Mouse (Mus musculus): ENCODE data around the gene Socs5.

The Socs5 gene

DNA sequence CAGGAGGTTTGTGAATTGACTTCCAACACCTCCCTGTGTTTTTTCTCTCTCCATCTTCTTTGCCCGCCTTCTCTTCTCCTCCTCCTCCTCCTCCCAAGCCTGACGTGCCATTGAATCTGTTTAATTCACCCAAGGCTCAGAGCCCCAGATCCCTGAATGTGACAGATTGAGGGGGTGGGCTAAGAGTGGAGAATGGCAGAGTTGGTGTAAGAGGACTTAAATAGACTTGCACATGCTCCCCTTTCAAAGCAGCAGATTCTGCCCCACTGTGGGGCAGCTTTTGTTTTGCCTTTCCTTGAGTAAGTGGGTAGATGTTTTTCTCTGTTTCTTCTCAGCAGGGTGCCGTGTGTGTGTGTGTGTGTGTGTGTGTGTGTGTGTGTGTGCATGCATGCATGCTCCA, 61.6 kb downstream of the Socs5 start:
- no peak for DNase-seq (ENCODE audit: low spot score)

DNA sequence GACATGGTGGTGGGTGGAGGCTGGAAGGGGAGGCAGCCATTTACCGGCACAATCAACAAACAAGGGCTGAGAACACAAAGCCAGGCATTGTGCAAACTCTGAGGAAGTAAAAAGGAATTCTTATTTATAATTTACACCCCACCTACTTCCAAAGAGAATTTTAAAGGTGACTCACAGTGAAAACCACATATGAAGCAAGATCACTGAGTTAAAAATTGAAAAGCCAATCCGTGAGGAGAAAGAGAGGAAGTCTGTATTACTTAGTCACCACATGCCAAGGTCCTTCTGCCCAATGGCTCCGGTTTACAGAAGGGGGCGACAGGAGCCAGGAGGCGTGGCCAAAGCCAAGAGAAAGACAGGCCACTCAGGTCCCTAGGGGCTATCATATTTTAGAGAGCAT, 62.9 kb downstream of the Socs5 start:
- DNase-seq (ENCODE audit: low spot score), result no peak

DNA sequence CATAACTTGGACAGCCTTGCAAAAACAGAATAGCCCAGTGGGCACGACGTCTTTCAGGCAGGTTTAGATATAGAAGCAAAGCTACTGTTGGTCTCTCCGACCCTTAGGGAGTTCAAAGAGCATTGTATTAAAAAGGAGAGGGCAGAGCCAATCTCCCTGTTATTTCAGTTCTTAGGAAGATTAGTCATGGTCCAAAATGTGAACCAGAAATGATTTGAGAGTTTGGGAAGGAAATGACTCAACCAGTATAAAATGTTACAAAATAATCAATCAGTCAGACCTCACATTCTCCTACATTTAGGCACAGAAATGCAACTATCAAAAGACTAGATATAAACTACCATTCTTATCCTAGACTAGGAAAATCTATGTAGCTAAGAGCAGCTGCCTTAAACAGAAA, 64.6 kb downstream of the Socs5 start:
- DNase-seq (ENCODE audit: low spot score), result no peak

DNA sequence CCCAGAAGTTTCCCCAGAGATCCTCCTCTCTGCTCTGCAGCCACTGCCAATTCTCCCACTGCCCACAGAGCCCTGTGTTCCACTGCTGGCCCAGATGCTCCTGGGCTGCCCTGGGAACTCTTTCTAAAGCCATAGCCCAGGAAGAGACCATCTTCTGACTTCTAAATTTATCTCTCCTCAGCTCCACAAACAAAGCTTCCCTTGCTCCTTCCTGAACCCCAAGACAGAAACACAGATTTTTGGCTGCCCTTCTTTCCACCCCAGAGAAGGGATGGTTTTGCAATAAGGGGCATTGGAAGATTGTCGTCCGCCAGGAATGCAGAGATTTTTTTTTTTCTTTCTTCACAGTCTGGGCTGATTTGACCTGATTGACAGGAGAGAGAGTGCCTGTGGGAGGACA, 66.5 kb downstream of the Socs5 start:
- no peak for DNase-seq (ENCODE audit: low spot score)

DNA sequence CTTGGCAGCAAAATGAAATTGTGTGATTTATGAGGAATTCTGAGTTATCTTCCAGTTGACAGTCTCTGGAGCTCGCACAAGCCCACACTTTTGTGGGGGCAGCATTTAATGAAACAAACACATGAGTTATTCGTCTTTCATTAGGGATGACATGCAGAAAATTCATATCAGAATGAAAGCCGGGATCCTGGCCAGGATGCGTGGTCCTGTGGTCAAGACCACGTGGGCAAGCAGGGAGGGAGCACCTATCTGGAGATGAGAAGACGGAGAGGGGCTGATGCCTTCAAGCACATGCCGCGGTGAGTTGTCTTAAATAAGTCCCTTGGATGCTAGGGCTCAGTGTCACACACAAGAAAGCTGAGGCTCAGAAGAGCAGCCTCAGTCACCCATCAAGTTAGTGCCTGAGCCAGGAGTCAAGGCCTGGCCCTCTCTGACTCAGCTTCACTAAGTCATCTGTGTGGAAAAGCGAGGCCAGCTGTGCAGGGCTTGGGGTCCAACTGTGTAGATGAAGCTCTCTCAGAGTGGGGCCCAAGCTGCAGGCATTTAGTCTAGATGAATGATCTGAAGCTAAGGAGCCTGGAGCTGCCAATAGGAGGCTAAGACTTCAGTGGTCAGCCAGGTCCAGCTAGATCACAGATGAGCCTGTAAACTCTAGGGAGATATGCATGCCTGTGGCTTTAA, 67.3 kb downstream of the Socs5 start:
- DNase-seq (ENCODE audit: low spot score), result no peak

DNA sequence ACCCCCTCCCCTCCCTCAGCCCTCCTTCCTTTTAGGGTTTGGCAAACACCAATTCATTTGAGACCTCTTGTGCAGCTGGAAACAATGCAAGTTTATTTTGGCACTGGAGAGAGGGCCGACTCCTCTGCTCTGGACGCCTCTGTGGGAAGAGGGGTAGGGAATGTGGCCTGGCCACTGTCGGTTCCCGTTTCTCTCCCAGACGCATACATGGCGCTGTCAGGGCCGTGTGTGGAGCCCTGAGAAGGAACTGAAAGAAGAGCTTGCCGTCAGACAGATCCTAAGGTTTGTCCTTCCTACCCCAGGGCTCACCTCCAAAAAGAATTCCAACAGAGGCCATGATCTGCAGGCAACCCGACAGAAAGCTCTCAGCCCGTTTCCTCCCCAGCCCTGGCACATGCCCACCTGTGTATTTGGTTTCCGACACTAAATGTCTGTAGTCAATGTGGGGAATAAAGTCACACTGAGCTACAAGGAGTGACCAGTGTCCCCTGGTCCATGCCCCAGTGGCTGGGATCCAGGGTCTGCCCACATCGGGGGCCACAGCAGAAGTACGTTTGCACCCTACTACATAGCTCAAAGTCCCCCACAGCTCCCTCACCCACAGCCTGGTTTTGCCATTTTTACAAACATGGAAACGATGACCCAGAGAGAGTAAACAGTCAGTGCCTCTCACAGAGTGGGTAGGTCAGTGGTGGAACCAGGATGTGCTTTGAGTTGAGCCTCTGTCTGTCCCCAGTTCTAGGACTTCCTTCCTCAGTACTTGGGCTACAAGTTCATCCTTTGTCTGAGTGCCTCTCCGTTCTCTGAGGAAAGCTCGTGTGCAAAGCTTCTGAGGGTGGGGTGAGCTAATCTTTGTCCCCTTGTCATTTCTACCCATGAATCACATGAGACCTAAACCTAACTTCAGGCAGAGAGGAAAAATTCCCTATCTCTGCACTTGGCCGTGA, 68.9 kb downstream of the Socs5 start:
- DNase-seq (ENCODE audit: low spot score), result no peak

DNA sequence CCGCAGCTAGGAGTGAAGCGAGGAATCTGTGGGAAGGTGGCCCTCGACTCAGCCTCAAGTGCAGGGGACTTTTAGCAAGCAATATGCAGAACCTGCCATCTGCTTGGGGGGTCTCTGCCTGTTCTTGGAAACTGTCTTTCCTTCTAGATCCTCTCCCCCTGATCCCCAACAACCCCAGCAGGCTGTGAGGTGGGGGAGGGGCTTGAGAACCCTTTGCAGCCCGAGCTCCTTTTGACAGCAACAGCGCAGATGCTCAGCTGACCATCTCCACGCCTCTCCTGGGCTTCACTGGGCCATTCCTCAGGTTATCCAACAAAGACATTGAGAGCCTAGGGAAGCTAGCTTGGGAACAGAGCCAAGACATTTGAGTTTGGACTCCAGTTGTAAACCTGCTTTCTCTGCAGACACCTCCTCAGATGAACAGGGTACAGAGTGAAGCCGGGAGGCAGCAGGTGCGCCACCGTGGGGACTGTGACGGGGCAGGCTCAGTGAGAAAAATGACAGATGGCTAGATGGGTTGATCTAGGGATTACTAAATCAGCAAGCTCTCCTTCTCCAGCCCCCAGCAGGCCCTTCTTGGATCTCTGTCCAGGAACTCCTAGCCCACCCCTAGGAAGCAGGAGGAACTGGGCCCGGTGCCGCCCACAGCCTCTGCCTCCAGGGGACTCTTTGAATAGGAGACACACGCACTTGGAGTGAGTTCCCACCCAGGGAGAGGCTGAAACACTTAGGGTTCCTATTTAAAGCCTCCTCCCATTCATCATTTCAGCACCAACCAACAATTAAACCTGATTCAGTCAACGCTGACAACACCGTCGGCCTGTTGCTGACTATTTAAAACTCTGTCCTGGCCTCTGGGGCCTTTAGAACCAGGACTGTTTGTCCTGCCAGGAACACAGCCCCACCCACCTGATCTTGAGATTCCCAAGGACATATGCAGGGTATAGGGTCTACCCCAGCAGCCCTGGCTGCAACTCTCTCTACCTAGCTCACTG, 71.4 kb downstream of the Socs5 start:
- no peak for DNase-seq (ENCODE audit: low spot score)

DNA sequence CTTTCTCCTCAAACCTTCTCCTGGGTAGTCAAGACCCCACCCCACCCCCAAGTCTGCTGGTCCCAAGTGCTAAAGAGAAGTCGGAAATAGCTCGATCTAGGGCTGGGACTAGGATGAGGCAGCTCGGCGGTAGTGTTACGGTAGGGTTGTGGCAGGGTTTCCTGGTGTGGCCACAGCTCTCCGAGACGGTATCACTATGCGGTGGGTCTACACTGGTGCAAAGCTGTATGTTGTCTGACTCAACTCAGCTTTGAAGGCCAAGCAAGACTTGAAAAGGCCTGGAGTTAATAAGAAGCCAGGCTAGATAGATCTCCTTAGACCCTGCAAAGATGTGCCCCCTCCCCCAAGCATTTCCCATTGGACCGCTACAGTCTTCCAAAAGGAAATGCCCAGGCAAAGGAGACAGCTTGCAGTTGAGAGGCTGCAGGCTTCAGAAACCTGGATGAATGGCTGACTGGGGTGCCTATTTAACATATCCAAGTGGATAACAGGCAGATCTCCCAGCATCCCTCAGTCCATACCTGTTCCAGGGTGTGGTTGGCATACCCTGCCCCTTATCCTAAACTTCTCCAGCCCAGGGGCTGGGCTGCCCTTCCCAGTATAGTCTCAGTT, 72.6 kb downstream of the Socs5 start:
- DNase-seq (ENCODE audit: low spot score), result no peak

DNA sequence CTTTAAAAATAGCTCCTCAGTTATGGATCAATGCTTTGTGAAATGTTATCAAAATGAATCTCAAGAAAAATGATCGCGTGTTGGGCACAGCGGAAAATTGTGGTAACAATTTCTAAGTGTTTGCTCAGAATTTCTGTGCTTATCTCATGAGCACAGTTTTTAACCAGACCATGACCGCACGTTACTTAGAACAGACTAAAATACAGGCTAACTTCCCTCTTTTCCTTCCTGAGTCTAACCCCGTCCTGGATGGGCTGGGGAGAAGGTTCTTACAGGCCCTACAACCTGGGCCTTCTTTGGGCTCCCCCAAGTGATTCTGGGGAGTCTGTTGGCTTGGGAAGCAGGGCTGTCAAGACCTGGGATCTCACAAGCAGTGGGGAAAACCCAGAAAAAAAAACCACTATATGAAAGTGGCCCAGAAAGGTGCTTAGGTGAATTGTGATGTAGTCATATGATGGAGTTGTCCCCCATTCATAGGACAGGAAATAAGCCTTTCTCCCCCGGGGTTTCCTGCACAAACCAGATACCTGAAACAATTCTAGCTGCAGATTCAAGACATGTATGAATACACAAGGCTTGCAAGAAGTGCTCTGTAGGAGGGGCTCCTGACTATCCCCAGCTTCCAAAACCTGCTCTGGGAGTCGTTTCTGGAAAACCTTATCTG, 74.3 kb downstream of the Socs5 start:
- no peak for DNase-seq (ENCODE audit: low spot score)

DNA sequence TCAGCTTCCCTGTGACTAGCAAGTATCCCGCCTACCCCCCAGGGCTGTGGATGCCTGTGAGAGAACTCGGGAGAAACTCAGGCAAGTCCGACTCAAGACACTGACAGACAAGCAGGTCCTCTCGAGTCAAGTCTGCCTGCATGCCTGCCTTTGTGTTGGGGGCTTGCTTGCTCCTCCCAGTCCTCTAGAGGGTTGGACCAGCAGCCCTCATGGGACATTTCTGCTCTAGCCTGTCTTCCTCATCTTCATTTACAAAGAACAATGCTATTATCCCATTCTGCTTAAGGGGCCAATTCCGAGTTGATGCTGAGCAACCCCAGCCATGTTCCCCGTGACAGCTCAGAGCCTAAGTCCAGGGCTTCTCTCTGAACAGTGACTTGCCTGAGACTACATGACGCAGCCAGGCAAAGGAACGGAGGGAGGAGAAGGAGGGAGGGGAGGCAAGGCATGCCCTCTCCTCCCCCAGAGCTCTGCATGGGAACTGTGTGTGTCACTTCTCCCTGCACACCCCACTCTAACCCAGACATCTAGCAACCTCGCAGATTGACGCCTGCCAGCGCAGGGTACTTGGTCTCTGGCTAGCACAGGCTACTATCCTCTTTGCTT, 78.1 kb downstream of the Socs5 start:
- no peak for DNase-seq (ENCODE audit: low spot score)

DNA sequence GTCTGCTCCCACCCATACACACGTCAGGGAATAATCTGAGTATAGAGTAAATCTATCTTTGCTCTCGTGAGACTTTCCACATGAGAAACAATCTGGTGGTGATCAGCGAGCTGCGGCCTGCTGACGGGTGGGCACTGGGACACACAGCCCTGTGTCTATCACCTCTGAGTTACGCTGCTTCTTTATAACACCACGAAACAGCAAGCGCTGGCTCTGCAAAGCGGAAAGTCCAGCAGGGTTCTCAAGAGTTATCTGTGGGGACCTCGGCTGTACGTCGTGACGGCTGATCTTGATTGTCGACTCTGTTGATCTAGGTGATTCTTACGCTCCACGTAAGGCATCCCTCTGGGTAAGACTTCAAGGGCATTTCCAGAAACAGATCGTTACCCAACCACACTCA, 79.5 kb downstream of the Socs5 start:
- DNase-seq (ENCODE audit: low spot score), result no peak
